Mouse (Mus musculus) v-Abl transformed pro-B cells (cell line): ENCODE data around the gene Rcl1.

Experiments
- in situ Hi-C, 2 experiments: fragments of 400-800 bp; cut with MboI; formaldehyde crosslinking; loops; one replicate each; pipeline ENCODE4 v1.15.1; 2025; ENCODE audit not compliant: unreplicated experiment in 2 of 2

Gene Rcl1

DNA sequence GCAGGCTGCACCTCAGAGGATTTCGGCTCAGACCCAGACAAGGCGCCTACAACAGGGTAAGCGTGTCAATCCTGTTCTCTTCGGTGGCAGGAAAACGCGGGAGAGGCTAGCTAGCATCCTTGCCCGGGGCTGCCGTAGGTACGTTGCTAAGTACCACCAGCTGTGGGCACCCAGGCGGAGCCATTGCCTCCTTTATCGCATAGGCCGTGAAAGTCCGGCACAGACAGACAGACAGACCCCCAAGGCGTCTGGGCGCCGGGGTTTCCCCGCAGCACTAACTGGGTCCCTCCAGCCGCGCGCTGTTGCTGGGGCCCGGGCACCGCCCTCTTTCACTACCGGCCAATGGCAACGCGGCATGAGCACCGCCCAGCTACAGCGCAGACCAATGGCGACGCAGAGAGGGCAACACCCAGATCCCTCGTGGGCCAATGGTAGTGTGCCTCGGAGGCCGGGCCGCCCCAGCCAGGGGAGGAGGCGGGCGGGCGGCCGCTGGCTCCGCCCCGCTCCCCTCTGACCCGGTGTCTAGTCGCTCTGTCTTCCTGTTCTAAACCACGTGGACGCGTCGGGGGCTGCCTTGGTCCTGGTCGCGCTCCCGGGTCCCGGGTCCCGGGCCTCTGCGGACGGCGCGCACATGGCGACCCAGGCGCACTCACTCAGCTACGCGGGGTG is at the start of gene Rcl1:
Rcl1 (plus strand) TSS at position 502 of the 669 bp plus-strand sequence.
- in situ Hi-C loops, result loop anchor here (5.0 to 10.0 kb wide), 2 partner anchors 144 to 151 kb away; partner anchors contain the start of gene Jak2 (in 1 of the 2)

DNA sequence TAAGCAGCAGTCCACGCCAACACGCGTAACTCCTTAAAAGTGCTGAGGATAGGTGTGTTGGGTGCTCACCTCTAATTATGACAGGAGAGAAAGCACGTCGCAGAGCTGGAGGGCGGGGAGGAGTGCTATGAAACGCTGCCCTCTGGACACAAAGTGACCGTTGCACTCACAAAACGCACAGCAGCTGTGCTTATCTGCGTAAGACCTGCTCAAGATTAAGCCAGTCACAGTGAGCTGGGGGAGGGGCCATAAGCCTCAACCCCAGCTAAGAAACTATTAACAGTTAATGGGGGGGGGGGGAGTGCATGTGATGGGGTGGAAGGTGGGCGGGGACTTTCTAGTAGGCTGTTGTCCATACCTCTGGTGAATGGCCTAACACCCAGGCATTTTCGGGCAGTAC is 48.4 kb upstream of the Rcl1 start:
- in situ Hi-C loops, result loop anchor here (25.0 kb wide), 3 partner anchors 265 to 1615 kb away; partner anchors contain the start of genes 9930021J03Rik (in 2 of the 2), Ranbp6 (in 2 of the 2) and Pum3 (in 1 of the 2)

DNA sequence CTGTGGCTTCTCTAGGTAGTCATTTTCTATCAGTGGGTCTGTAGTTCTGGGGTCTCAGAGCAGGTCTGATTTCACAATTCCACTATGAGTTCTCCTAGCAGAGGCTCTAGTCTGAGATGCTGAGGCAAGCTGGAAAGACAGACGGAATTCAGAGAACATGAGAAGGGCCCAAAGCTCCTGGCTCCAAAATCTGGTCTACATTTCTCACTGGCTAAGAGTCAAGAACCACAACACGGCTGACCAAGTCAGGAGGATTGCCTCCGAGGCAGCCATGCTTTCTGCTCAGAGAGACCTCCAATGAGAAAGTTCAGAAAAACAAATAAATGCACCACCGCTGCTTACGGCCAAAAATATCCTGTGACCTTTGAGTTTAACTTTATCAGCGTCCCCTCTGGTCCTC is 46.6 kb upstream of the Rcl1 start:
- in situ Hi-C loops, result loop anchor here (25.0 kb wide), 3 partner anchors 267 to 1617 kb away; partner anchors contain the start of genes 9930021J03Rik (in 2 of the 2), Ranbp6 (in 2 of the 2) and Pum3 (in 1 of the 2)

DNA sequence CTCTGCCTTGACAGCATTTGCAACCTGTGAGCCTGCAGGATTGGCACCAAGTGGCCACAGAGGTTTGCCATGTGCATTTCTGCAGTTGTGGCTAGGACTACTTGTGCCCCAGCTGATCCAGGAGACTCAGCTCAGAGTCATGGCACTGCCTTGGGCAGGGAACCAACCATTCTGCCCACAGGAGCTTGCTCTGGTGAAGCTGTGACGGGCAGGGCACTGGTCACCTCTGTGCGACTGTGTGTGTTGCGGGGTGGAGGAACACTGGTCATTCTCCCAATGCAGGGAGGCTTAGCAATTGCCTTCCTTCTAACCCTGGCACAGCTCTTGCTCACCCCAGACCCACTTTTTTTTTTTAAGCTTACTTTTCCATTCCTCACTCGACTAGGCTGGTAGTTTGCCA is 45.7 kb upstream of the Rcl1 start:
- in situ Hi-C loops, result loop anchor here (5.0 to 25.0 kb wide), 6 partner anchors 73 to 1618 kb away; partner anchors contain the start of genes 9930021J03Rik (in 2 of the 2), Ranbp6 (in 2 of the 2) and Pum3 (in 1 of the 2)

DNA sequence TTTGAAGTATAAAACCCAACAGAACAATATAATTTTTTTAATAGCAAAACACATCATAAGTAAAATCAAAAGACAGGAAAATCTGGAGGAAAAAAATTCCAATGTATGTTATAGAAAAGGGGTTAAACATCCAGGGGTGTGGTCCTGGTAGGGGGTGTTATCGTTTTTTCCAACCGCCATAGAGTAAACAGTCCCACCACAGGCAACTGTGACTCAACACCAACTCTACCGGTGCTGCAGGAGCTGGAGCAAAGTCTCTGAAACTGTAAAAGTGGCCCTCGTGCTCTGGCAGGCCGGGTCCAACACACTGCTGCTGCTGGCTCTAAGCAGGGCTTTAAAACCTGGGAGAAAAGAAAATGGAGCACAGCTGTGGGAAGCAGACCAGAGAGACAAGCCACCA is 42.4 kb upstream of the Rcl1 start:
- in situ Hi-C loops, result loop anchor here (5.0 to 25.0 kb wide), 6 partner anchors 76 to 1621 kb away; partner anchors contain the start of genes 9930021J03Rik (in 2 of the 2), Ranbp6 (in 2 of the 2) and Pum3 (in 1 of the 2)

DNA sequence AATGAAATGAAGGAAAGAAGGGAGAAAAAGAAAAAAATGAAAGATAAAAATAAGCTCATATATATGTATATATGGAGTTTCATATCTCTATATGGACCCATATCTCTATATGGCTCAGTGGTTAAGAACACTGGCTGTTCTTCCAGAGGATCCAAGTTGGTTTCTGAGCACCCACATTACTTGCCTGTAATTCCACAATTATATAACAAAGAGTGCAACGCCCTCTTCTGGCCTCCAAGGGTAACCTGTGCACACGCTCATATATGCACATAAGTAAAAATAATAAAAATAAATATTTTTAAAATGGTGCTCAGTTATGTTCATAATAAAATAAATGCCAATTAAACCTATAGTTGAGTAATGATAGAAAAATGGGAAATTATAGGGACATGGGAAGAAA is 41.5 kb upstream of the Rcl1 start:
- in situ Hi-C loops, result loop anchor here (5.0 to 25.0 kb wide), 8 partner anchors 77 to 1622 kb away; partner anchors contain the start of genes 9930021J03Rik (in 2 of the 2), Ranbp6 (in 2 of the 2) and Pum3 (in 1 of the 2)

DNA sequence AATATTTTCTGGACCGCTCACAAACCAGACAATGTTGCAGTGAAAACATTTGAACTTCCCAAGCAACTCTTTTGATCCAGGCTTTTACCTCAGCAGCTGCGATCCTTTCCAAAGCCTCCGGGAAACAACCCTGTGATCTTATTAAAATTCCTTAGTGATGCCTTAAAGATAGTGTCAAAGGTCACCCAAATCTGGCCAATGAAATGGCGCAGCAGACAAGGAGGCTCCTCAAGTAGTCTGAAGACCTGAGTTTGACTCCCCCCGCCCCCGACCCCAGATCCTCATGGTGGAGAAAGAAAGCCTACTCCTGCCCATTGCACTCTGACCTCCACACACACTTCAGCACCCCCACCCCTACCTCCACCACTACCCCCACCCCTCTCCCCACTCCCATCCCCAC is 40.9 kb upstream of the Rcl1 start:
- in situ Hi-C loops, result loop anchor here (5.0 to 25.0 kb wide), 5 partner anchors 273 to 1623 kb away; partner anchors contain the start of genes 9930021J03Rik (in 2 of the 2), Ranbp6 (in 2 of the 2) and Pum3 (in 1 of the 2)

DNA sequence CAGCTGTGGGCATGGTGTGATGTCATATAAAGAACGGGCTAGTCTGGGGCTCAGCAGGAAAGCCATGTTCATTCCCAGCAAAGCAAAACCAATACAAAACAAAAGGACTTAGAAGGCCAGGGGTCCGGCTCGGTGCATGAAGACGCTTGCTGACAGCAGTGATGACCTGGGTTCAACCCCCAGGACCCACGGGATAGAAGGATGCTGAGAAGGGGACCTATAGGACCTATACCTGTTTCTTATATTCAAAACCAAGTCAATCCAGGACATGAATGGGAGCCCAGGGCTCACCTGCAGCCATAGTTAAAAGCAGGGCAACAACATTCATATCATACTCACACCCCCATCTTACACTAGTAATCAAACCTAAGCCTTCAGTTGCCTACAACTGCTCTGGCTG is 38.2 kb upstream of the Rcl1 start:
- in situ Hi-C loops, result loop anchor here (5.0 to 25.0 kb wide), 5 partner anchors 276 to 1626 kb away; partner anchors contain the start of genes 9930021J03Rik (in 2 of the 2), Ranbp6 (in 2 of the 2) and Pum3 (in 1 of the 2)

DNA sequence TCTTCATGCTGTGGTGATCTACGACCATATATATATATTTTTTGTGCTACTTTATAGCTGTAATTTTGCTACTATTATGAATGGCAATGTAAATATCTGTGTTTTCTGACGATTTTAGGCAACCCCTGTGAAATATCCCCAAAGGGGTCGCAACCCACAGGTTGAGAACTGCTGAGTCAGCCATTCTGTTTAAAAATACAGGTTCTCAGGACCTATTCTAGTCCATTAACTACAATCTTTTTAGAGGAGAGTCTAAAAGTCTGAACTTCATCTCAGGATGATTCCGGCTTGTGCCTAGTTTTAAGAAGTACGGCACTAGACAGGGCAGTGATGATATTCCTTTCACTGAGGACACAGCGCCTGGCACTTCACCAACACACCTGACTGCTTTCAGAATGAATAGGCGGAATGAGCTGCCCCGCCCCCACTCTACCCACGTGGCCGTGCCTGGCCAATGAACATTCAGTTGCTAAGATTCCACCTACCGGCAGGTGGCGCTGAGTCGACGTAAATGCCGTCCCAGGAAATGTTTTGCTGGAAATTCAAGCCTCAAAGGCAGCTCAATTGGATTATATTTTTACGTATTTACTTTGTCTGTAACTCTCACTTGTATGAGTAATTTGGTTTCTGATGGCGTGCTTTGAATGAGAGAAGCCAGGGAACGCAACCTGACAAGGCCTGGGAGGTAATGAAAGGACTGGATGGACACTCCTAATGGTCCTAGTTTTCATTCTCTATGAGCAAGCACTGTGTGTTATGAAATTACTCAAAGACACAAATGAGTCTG is 37.4 kb upstream of the Rcl1 start:
- in situ Hi-C loops, result loop anchor here (5.0 to 25.0 kb wide), 5 partner anchors 276 to 1626 kb away; partner anchors contain the start of genes 9930021J03Rik (in 2 of the 2), Ranbp6 (in 2 of the 2) and Pum3 (in 1 of the 2)

DNA sequence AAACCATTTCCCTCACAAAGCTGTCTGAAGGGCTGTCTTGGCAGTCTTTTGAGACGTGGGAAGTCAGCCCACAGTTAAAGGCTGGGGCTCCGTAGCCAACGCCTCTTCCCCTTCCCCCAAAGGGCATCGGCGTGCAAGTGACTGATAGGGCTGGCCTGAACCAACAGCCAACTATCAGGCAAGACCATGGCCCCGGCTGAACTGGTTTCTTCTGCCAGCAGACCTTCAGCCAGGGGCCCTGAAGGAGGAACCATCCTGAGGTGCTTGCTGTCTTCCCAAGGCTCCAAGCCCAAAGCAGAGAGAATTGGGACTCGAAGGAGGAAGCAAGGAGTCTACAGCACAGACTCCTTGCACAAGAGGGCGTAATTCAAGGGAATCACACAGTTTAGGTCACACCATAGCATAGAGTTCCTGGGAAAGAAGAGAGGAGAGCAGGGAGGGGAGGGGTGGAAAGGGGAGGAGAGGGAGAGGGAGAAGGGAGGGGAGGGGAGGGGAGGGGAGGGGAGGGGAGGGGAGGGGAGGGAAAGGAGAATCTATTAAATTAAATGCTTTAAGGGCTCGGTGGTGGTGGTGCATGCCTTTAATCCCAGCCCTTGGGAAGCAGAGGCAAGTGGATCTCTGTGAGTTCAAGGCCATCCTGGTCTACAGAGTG is 36.6 kb upstream of the Rcl1 start:
- in situ Hi-C loops, result loop anchor here (5.0 to 25.0 kb wide), 8 partner anchors 188 to 1627 kb away; partner anchors contain the start of genes 9930021J03Rik (in 2 of the 2), Jak2 (in 2 of the 2), Ranbp6 (in 2 of the 2) and Pum3 (in 1 of the 2)

DNA sequence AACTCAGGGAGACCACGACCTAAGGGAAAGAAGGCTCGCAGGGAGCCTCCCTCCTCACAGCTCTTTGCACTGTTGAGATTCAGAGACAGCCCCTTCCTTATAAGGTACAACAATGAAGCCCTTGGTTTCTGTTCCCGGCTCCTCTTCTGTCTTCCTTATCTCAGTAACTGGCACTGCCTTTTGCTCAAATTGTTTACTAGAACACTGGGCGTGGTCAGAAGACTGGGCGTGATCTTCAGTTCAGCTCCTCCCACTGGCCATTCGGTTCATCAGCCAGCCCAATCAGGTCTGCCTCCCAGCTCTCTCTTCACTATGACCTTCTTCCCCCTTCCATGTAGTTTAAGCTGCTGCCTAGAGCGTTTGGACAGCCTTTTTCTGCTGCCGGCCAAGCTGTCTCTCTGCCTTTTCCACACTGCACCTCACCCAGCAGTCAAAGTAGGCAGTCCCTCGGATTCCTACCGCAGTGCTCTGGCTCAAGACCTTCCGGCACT is 34.1 kb upstream of the Rcl1 start:
- in situ Hi-C loops, result loop anchor here (5.0 to 25.0 kb wide), 8 partner anchors 185 to 1630 kb away; partner anchors contain the start of genes 9930021J03Rik (in 2 of the 2), Jak2 (in 2 of the 2), Ranbp6 (in 2 of the 2) and Pum3 (in 1 of the 2)

DNA sequence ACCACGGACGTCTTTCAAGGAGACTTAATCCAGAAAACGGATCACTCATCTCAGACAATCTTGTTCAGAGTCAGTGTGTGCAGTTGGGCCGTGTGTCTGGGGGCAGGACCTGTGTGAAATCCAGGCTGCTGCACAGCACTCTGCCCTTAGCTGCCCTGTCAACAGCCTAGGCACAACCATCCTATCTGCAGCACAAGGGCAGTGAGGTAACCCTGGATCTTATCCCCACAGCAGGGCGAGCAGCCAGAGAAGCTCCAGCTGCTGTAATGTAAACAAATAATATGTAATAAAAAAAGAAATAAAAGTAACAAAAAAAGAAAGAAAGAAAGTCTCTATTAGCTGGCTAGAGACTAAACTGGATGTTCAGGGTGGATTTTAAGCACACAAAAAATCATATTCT is 32.0 kb upstream of the Rcl1 start:
- in situ Hi-C loops, result loop anchor here (5.0 to 25.0 kb wide), 8 partner anchors 183 to 1632 kb away; partner anchors contain the start of genes 9930021J03Rik (in 2 of the 2), Jak2 (in 2 of the 2), Ranbp6 (in 2 of the 2) and Pum3 (in 1 of the 2)

DNA sequence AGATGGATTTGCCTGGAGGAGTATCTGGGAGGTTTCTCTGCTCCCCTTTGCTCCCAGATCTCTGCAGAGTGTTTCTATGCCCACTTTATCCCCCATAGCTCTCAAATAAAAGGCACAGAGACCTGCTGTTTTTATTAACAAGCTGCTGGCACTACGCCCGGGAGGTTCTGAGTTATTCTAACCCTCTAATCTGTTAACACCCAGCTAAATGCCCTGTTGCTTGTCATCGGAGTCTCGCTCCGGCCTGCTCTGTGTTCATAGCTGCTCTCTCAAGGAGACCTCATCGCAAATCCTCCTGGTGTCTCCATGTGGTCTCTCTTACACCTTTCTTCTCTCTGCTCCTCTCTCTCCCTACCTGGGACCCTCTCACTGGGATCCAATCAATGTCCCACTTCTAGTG is 26.4 kb upstream of the Rcl1 start:
- in situ Hi-C loops, result loop anchor here (25.0 kb wide), 3 partner anchors 288 to 1638 kb away; partner anchors contain the start of genes 9930021J03Rik (in 2 of the 2), Ranbp6 (in 2 of the 2) and Pum3 (in 1 of the 2)

DNA sequence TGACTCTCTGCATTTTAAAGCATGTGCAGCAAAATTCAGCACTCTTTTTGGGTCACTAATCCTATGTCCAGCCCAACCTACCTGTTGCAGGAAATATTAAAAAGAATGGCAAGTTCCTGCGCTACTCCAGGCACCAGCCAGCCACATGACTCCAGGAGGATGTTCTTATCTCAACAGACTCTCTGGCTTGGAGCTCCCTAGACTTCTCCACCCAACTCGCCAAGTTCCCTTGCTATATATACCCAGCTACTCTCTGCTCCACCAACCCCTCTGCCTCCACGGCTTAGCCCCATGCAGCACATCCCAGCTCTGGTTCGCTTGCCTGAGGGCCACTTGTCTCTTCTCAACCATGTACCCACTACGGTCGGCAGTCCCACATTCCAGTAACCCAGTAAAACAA is 12.5 kb upstream of the Rcl1 start:
- in situ Hi-C loops, result no loop called here

DNA sequence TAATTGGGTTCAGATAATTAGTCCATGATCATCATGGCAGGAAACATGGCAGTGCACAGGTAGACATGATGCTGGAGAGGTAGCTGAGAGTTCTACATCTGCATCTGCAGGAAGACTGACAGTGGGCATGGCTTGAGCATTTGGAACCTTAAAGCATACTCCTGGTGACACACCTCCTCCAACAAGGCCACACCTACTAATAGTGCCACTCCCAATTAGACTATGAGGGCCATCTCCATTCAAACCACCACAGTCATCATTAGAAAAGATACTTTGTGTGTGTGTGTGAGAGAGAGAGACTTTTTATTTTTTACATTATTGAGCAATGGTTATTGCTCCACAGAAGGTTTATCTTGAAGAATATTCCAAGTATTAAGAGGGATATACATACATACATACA is 9.0 kb upstream of the Rcl1 start:
- in situ Hi-C loops, result no loop called here

DNA sequence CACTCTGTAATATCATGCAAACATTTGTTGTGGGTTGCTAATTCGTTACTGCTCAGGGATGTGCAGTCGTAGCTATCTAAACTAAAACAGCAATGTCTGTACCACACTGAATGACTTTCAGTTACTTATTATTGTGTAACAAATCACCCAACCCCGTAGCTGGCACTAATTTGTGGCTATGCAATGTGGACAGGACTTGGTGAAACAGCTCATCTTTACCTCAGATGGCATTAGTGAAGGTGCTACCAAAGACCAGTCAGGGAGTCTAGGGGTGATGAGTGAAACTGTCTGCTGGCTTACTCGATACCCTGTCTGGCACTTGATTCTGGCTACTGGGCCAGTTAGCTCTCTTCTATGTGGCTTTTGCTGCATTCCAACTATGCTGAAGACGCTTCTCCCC is 2.1 kb upstream of the Rcl1 start:
- in situ Hi-C loops, result no loop called here

DNA sequence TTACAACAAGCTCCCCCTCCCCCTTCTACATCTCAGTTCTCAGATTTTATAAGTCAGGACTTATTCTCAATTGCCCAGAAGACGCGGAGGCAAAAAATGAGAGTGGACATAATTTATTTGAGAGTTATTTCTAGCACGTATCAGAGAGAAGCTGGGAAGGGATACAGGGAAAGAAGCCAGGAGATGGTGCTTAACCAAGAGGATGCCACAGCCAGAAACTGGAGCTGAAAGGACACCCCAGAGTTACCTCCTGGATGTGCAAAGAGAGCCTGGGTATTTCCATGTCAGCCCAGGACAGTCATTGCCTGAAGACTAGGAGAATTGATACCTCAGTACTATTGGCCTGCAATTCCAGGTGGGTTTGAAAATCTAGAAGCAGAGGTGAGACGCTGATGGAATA is 1.6 kb upstream of the Rcl1 start:
- in situ Hi-C loops, result no loop called here

DNA sequence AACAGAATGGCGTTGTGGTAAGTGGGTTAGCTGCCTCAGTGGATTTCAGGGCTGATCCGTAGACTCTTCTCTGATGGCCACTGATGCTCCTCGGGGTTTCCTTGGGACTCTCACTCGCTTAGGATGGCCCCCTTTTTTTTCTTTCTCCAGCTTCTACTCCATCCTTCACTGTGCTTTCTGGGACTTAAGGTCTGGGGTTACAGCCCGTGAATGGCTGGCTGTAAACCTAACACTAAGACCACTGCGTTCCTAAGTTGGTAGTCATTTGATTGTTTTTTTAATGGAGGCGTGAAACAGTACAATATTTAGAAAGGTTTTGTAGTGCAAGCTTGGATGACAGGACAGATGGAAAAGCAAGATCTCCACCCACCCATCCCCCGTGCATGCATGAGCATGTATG is 914 bp upstream of the Rcl1 start:
- in situ Hi-C loops, result loop anchor here (5.0 to 10.0 kb wide), 2 partner anchors 145 to 152 kb away; partner anchors contain the start of gene Jak2 (in 1 of the 2)

DNA sequence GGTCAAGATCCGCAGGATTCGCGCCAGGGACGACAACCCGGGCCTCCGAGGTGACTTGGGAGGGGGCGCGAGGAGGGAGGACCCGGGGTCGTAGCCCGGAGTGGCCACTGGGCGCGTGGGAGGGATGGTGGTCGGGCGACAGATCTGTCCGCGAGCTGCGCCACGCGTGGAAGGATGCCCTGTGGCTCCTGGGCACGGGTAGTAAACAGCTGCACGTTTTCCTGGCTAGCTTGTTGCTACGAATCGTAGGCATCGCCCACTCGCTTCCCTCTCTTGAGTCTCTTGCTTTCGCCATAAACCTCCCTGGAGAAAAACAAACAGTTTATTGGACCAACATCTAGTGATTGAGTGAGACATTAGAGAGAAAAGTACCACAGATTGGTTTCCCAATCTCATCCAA is 416 bp downstream of the Rcl1 start:
- in situ Hi-C loops, result loop anchor here (5.0 to 10.0 kb wide), 2 partner anchors 143 to 151 kb away; partner anchors contain the start of gene Jak2 (in 1 of the 2)
